Mouse (Mus musculus): Measurements from ENCODE around the gene Irs1. TPM values are rescaled to one million over a fixed set of nuclear protein-coding genes. Genes with fewer than 3 reads are reported as not detected.

The Irs1 gene
- polyA plus RNA-seq, 1 experiment from 2014 or later: 3.6 TPM

DNA sequence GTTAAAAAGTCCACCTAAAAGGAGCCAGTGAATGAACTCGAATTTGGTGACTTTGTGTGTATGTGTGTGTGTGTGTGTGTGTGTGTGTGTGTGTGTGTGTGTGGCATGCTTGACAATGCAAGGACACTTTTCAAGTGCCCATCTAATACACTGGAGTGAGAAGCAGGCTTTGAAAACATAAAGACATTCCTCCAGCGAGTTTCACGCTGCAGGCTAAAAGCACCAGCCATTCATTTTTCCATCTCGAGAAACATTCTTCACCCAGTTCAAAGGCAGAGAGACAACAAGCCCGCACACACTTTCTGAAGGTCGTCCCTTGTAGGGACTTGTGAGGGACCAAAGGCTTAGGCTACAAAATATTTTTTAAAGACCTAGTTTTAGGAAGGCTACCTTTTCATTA lies 17.7 kb downstream of the Irs1 start:
- no peak for ATAC-seq (replicated peaks; ENCODE audit: low FRiP score)
- H3K27ac ChIP-seq (ENCODE audit: low read depth, low read length): no peak overlapping the region

DNA sequence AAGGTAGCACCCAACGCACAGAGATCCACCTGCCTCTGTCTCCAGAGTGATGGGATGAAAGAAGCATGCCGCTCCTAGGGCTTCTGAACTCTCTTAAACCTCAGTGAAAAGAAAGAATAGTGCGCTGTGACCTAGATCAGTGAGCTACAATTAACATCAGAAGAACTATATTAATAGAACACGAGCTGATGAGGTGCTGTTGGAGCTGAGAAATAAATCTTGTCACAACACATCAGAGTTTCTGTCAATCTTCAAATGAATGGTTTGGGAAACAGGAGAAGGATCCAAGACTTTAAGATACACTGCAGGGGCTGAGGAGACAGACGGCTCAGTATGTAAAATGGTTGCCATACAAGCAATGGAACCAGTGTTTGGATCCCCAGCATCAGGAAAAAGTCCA lies 19.0 kb downstream of the Irs1 start:
- DNase-seq (ENCODE audit: low spot score) (no peak), ATAC-seq (replicated peaks; ENCODE audit: low FRiP score) (no peak)
- Histone ChIP-seq H3K27ac (ENCODE audit: low read depth, low read length) (no peak overlapping the region), H3K4me2 (no peak overlapping the region), H3K36me3 (ENCODE audit: control insufficient read depth, insufficient read depth, low read length) (0 out of 2 replicates have a peak, but pooled peaks cover 2% of the 10 kb centered on the region), H3K27me3 (replicated peaks; ENCODE audit: control insufficient read depth, insufficient read depth, low read length) (no peaks in the 10 kb centered on the region), H3K4me1 (replicated peaks; ENCODE audit: control insufficient read depth, insufficient read depth, low read length) (no peaks in the 10 kb centered on the region), H3K4me3 (ENCODE audit: low read depth, low read length) (no peak overlapping the region), H3K9ac (ENCODE audit: low read depth, low read length) (no peak overlapping the region), H3K9me3 (ENCODE audit: control insufficient read depth, low read length) (peaks cover 2% of the 10 kb centered on the region; the same call in 1 of the 2 replicates)
- 83% methylated on average over 5 of the region's 5 CpGs for whole genome bisulfite sequencing

More for the DNA sequence above, 17.7 kb downstream of the Irs1 start:
- DNase-seq (ENCODE audit: low spot score): no peak
- Histone ChIP-seq H3K4me2 (no peak overlapping the region), H3K9ac (ENCODE audit: low read depth, low read length) (no peak overlapping the region), H3K4me1 (replicated peaks; ENCODE audit: control insufficient read depth, insufficient read depth, low read length) (no peaks in the 10 kb centered on the region), H3K27me3 (replicated peaks; ENCODE audit: control insufficient read depth, insufficient read depth, low read length) (no peaks in the 10 kb centered on the region), H3K9me3 (ENCODE audit: control insufficient read depth, low read length) (peaks cover 2% of the 10 kb centered on the region; the same call in 1 of the 2 replicates), H3K36me3 (ENCODE audit: control insufficient read depth, insufficient read depth, low read length) (0 out of 2 replicates have a peak, but pooled peaks cover 2% of the 10 kb centered on the region), H3K4me3 (ENCODE audit: low read depth, low read length) (no peak overlapping the region)
- WGBS: 66% methylated on average over 6 of the region's 6 CpGs

DNA sequence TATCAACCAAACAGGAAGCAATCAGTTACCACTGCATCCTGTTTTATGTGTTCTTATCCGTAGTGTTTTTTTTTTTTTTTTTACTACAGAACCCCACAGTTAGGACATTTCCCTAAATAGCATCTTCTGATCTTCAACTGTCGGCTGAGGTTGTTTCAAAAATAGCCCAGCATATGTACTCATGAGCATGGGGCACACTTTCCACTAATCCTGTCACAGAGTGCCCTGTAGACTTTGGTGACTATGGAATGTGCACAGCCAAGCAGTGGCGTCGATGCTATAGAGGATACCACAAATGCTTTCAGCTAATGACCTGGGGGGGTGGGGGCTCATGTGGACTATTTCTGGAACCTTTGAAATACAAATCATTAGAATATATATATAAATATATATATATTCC lies 23.7 kb downstream of the Irs1 start:
- H3K9me3 ChIP-seq (ENCODE audit: control insufficient read depth, low read length): peaks cover 2% of the 10 kb centered on the region; the same call in 1 of the 2 replicates
- 51% methylated on average over 4 of the region's 4 CpGs for WGBS
- H3K27ac ChIP-seq (ENCODE audit: low read depth, low read length): no peak overlapping the region
- no peak overlapping the region for H3K9ac ChIP-seq (ENCODE audit: low read depth, low read length)
- H3K4me1 ChIP-seq (replicated peaks; ENCODE audit: control insufficient read depth, insufficient read depth, low read length): no peaks in the 10 kb centered on the region
- ATAC-seq (replicated peaks; ENCODE audit: low FRiP score) (no peak), DNase-seq (ENCODE audit: low spot score) (no peak)
- no peak overlapping the region for H3K4me3 ChIP-seq (ENCODE audit: low read depth, low read length)
- no peaks in the 10 kb centered on the region for H3K36me3 ChIP-seq (ENCODE audit: control insufficient read depth, insufficient read depth, low read length)
- no peak overlapping the region for H3K4me2 ChIP-seq
- no peaks in the 10 kb centered on the region for H3K27me3 ChIP-seq (replicated peaks; ENCODE audit: control insufficient read depth, insufficient read depth, low read length)

DNA sequence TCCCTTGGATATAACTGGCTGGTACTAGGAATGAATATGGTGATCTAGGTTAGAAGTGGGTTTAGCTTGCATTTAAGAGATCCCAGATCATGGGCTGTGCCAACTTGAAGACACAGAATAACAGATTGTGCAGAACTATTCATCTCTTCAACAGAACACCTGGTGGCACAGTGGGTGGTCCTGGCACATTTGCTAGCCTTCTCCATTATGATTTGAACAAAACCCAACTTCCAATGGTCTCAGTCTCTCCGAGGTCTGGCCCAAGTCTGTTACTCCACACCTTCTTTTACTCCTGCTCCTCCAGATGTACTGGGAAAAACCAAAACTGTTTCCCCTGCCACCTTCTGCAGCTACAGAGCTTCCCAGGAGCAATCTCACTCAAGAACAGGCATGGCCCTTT lies 28.9 kb downstream of the Irs1 start:
- H3K4me2 ChIP-seq: no peak overlapping the region
- DNase-seq (ENCODE audit: low spot score): no peak
- no peak for ATAC-seq (replicated peaks; ENCODE audit: low FRiP score)
- H3K9me3 ChIP-seq (ENCODE audit: control insufficient read depth, low read length): no peaks in the 10 kb centered on the region
- H3K27me3 ChIP-seq (replicated peaks; ENCODE audit: control insufficient read depth, insufficient read depth, low read length): no peaks in the 10 kb centered on the region
- no peaks in the 10 kb centered on the region for H3K36me3 ChIP-seq (ENCODE audit: control insufficient read depth, insufficient read depth, low read length)
- no peak overlapping the region for H3K9ac ChIP-seq (ENCODE audit: low read depth, low read length)
- H3K4me1 ChIP-seq (replicated peaks; ENCODE audit: control insufficient read depth, insufficient read depth, low read length): no peaks in the 10 kb centered on the region
- WGBS: 70% methylated on average over 1 of the region's 1 CpGs
- no peak overlapping the region for H3K27ac ChIP-seq (ENCODE audit: low read depth, low read length)
- H3K4me3 ChIP-seq (ENCODE audit: low read depth, low read length): no peak overlapping the region

DNA sequence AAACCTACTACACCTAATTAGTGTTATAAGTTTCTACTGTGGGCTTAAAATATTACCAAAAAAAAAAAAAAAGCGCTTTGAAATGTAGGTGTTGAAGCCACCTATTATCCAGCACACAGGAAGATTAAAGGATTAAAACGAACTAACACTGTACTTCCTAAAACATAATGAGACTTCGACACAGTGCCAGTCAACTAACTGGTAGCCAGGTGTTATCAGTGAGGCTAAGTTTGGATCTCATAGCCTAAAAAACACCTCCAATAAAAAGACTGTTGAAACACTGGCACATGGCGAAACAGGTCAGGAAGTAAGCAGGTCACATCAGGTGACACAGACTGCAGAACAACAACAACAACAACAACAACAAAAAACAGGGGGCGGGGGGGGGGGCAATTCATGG lies 29.6 kb downstream of the Irs1 start:
- no peaks in the 10 kb centered on the region for H3K4me1 ChIP-seq (replicated peaks; ENCODE audit: control insufficient read depth, insufficient read depth, low read length)
- whole genome bisulfite sequencing: 74% methylated on average over 5 of the region's 5 CpGs
- H3K4me2 ChIP-seq: no peak overlapping the region
- no peak overlapping the region for H3K9ac ChIP-seq (ENCODE audit: low read depth, low read length)
- no peaks in the 10 kb centered on the region for H3K27me3 ChIP-seq (replicated peaks; ENCODE audit: control insufficient read depth, insufficient read depth, low read length)
- no peaks in the 10 kb centered on the region for H3K9me3 ChIP-seq (ENCODE audit: control insufficient read depth, low read length)
- no peak overlapping the region for H3K4me3 ChIP-seq (ENCODE audit: low read depth, low read length)
- no peak overlapping the region for H3K27ac ChIP-seq (ENCODE audit: low read depth, low read length)
- no peak for DNase-seq (ENCODE audit: low spot score)
- no peak for ATAC-seq (replicated peaks; ENCODE audit: low FRiP score)
- no peaks in the 10 kb centered on the region for H3K36me3 ChIP-seq (ENCODE audit: control insufficient read depth, insufficient read depth, low read length)

DNA sequence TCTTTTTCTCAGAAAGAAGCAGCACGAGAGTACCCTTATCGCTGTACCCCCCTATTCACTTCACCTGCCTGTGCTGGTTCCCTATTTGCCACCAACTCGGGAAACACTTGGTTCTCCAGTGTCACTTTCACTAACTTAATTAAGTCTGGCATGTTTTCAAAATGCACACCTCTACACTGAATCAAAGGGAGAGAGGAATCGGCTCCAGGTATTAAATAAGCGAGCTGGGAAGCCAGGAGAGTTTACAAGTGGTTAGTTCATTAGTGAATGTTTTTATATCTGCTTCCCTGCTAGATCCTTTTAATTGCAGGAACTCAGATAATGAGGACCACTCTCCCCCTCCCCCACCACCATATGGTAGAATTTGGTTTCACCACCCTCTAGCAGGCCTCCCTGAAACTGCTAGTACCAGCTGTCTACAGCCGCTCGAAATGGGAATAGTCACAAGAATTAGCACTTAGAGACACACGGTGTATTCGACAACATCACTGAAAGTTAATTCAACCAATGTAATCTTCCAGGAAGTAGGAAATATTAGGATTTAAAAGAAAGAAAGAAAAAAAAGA lies 30.1 kb downstream of the Irs1 start:
- Histone ChIP-seq H3K36me3 (ENCODE audit: control insufficient read depth, insufficient read depth, low read length) (no peaks in the 10 kb centered on the region), H3K4me3 (ENCODE audit: low read depth, low read length) (no peak overlapping the region), H3K9ac (ENCODE audit: low read depth, low read length) (no peak overlapping the region), H3K4me1 (replicated peaks; ENCODE audit: control insufficient read depth, insufficient read depth, low read length) (no peaks in the 10 kb centered on the region), H3K27ac (ENCODE audit: low read depth, low read length) (no peak overlapping the region), H3K27me3 (replicated peaks; ENCODE audit: control insufficient read depth, insufficient read depth, low read length) (no peaks in the 10 kb centered on the region), H3K9me3 (ENCODE audit: control insufficient read depth, low read length) (no peaks in the 10 kb centered on the region), H3K4me2 (no peak overlapping the region)
- no peak for ATAC-seq (replicated peaks; ENCODE audit: low FRiP score)
- DNase-seq (ENCODE audit: low spot score): no peak
- WGBS: 68% methylated on average over 9 of the region's 9 CpGs

DNA sequence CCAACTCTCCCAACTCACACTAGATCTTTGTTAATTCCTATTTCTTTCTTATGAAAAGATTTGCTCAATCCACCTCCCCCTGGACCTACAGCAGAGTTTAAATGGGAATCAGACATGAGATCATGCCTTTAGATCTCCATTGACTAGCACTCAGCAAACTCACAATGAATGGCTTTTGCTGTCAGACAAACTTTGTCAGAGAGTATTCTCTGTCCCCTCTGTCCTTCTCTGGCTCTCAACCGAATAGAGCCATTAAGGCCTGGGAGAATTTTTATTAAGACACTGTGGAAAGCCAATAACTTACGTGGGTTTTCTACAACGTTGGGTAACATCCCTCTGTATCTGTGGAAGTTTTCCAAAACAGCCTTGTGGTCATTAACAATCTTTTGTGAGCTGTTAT lies 31.2 kb downstream of the Irs1 start:
- H3K9ac ChIP-seq (ENCODE audit: low read depth, low read length): no peak overlapping the region
- no peak overlapping the region for H3K4me3 ChIP-seq (ENCODE audit: low read depth, low read length)
- H3K27ac ChIP-seq (ENCODE audit: low read depth, low read length): no peak overlapping the region
- no peak for ATAC-seq (replicated peaks; ENCODE audit: low FRiP score)
- no peaks in the 10 kb centered on the region for H3K27me3 ChIP-seq (replicated peaks; ENCODE audit: control insufficient read depth, insufficient read depth, low read length)
- H3K36me3 ChIP-seq (ENCODE audit: control insufficient read depth, insufficient read depth, low read length): no peaks in the 10 kb centered on the region
- no peaks in the 10 kb centered on the region for H3K9me3 ChIP-seq (ENCODE audit: control insufficient read depth, low read length)
- H3K4me2 ChIP-seq: no peak overlapping the region
- WGBS: 78% methylated on average over 3 of the region's 3 CpGs
- H3K4me1 ChIP-seq (replicated peaks; ENCODE audit: control insufficient read depth, insufficient read depth, low read length): no peaks in the 10 kb centered on the region
- no peak for DNase-seq (ENCODE audit: low spot score)

DNA sequence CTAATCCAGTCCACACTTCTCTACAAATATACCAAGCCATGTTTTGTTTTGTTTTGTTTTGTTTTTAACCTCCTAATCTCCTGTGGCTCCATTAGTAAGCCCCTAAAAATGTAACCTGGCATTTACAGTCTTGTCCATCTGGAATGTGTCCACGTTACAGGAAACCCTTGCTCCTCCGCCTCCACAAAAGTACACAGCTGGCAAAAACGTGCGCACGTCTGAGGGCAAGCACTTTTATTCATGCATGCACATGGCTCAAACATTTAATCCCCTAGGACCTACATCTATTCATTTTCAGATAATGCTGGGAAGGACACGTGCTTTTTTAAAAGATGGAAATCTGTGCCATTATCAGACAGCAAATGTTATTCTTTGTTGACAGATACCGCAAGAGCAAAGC lies 32.9 kb downstream of the Irs1 start:
- no peak for ATAC-seq (replicated peaks; ENCODE audit: low FRiP score)

DNA sequence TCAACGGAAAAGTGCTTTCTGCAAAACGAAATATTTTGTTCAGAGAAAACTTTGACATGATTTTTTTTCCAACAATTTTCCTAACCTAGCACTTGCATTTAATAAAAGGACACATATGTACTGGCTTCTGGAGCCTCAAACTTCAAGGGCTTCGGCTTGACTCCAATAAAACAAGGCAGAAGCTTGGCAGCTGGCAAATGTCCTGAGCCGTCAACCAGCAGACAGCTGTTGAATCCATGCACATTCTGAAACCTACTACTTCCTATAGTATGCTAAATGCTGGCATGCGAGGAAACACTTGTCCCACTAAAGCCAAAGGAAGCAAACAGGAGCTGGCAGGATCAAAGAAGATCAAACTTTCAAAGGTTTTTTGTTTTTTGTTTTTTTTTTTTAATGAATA lies 33.8 kb downstream of the Irs1 start:
- Histone ChIP-seq H3K9ac (ENCODE audit: low read depth, low read length) (no peak overlapping the region), H3K27ac (ENCODE audit: low read depth, low read length) (no peak overlapping the region), H3K36me3 (ENCODE audit: control insufficient read depth, insufficient read depth, low read length) (no peaks in the 10 kb centered on the region), H3K4me2 (no peak overlapping the region), H3K4me3 (ENCODE audit: low read depth, low read length) (no peak overlapping the region), H3K9me3 (ENCODE audit: control insufficient read depth, low read length) (no peaks in the 10 kb centered on the region), H3K27me3 (replicated peaks; ENCODE audit: control insufficient read depth, insufficient read depth, low read length) (no peaks in the 10 kb centered on the region), H3K4me1 (replicated peaks; ENCODE audit: control insufficient read depth, insufficient read depth, low read length) (no peaks in the 10 kb centered on the region)
- 66% methylated on average over 5 of the region's 5 CpGs for WGBS
- ATAC-seq (replicated peaks; ENCODE audit: low FRiP score) (no peak), DNase-seq (ENCODE audit: low spot score) (no peak)

More for the DNA sequence above, 32.9 kb downstream of the Irs1 start:
- no peak overlapping the region for H3K4me3 ChIP-seq (ENCODE audit: low read depth, low read length)
- H3K4me2 ChIP-seq: no peak overlapping the region
- no peaks in the 10 kb centered on the region for H3K27me3 ChIP-seq (replicated peaks; ENCODE audit: control insufficient read depth, insufficient read depth, low read length)
- H3K9me3 ChIP-seq (ENCODE audit: control insufficient read depth, low read length): no peaks in the 10 kb centered on the region
- no peak for DNase-seq (ENCODE audit: low spot score)
- H3K9ac ChIP-seq (ENCODE audit: low read depth, low read length): no peak overlapping the region
- 76% methylated on average over 7 of the region's 7 CpGs for WGBS
- H3K36me3 ChIP-seq (ENCODE audit: control insufficient read depth, insufficient read depth, low read length): no peaks in the 10 kb centered on the region
- no peak overlapping the region for H3K27ac ChIP-seq (ENCODE audit: low read depth, low read length)
- H3K4me1 ChIP-seq (replicated peaks; ENCODE audit: control insufficient read depth, insufficient read depth, low read length): no peaks in the 10 kb centered on the region

All from liver, embryonic 11.5 days (tissue).